Mouse (Mus musculus): ENCODE results near the gene Eml6.

DNA sequence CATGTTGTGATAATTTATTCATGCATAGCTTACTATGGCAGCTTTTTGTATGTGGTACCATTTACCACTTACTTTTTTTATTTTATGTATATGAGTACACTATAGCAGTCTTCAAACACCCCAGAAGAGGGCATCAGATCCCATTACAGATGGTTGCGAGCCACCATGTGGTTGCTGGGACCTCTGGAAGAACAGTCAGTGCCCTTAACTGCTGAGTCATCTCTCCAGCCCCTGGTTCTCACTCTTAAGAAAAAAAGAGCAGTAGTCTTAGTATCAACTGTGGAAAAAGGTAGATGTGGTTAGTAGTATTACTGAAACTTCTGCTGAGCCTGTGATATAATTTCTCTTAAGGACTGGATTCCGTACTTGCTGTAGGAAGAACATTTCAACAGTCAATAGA, 301.6 kb downstream of the Eml6 start:
- no peak for TF ChIP-seq CTCF (IDR thresholded peaks at IDR 0.05; ENCODE audit: low read depth)
- TF ChIP-seq EP300 (IDR thresholded peaks at IDR 0.05; ENCODE audit: low read depth): no peak
